Mouse (Mus musculus): ENCODE data around the gene Rnf34. TPM values are rescaled to one million over a fixed set of nuclear protein-coding genes. Genes with fewer than 3 reads are reported as not detected.

Rnf34 gene
- polyA plus RNA-seq, 1 experiment from 2014 or later, result 48.3 TPM

GRCm38 (mm10) chr5:122881313-122881712 lies 31.5 kb downstream of the Rnf34 start:
- no peaks in the 10 kb centered on the region for H3K27me3 ChIP-seq (ENCODE audit: control insufficient read depth, insufficient read depth, low read depth, low read length)
- no peaks in the 10 kb centered on the region for H3K9me3 ChIP-seq (replicated peaks; ENCODE audit: control insufficient read depth, low read length, poor library complexity, severe bottlenecking)
- no peaks in the 10 kb centered on the region for H3K4me1 ChIP-seq (ENCODE audit: control insufficient read depth, insufficient read depth, low read length)
- peaks cover 22% of the 10 kb centered on the region for H3K36me3 ChIP-seq (ENCODE audit: control insufficient read depth, insufficient read depth, low read length)
- no peak overlapping the region for H3K4me2 ChIP-seq (ENCODE audit: low read length)
- no peak overlapping the region for H3K4me3 ChIP-seq (ENCODE audit: low read depth, low read length)
- no peak overlapping the region for H3K9ac ChIP-seq (ENCODE audit: low read depth, low read length)
- H3K27ac ChIP-seq (ENCODE audit: low read length), result no peak overlapping the region
- WGBS, result 58% methylated on average over 5 of the region's 5 CpGs
- ATAC-seq, result peak; percentile 73; the same call in 1 of the 2 replicates

GRCm38 (mm10) chr5:122882256-122883050 lies 32.6 kb downstream of the Rnf34 start:
- H3K4me1 ChIP-seq (ENCODE audit: control insufficient read depth, insufficient read depth, low read length), result peaks cover 3% of the 10 kb centered on the region
- H3K9ac ChIP-seq (ENCODE audit: low read depth, low read length), result no peak overlapping the region
- H3K27me3 ChIP-seq (ENCODE audit: control insufficient read depth, insufficient read depth, low read depth, low read length), result no peaks in the 10 kb centered on the region
- no peak overlapping the region for H3K27ac ChIP-seq (ENCODE audit: low read length)
- no peaks in the 10 kb centered on the region for H3K9me3 ChIP-seq (replicated peaks; ENCODE audit: control insufficient read depth, low read length, poor library complexity, severe bottlenecking)
- peaks cover 19% of the 10 kb centered on the region for H3K36me3 ChIP-seq (ENCODE audit: control insufficient read depth, insufficient read depth, low read length)
- no peak for ATAC-seq
- 93% methylated on average over 18 of the region's 18 CpGs for WGBS
- H3K4me2 ChIP-seq (ENCODE audit: low read length), result no peak overlapping the region
- no peak overlapping the region for H3K4me3 ChIP-seq (ENCODE audit: low read depth, low read length)

- Histone ChIP-seq H3K9ac (ENCODE audit: low read depth, low read length) (no peak overlapping the region), H3K9me3 (replicated peaks; ENCODE audit: control insufficient read depth, low read length, poor library complexity, severe bottlenecking) (no peaks in the 10 kb centered on the region), H3K4me2 (ENCODE audit: low read length) (no peak overlapping the region), H3K36me3 (ENCODE audit: control insufficient read depth, insufficient read depth, low read length) (peaks cover 14% of the 10 kb centered on the region; the same call in 1 of the 2 replicates), H3K4me1 (ENCODE audit: control insufficient read depth, insufficient read depth, low read length) (peaks cover 3% of the 10 kb centered on the region), H3K4me3 (ENCODE audit: low read depth, low read length) (no peak overlapping the region), H3K27me3 (ENCODE audit: control insufficient read depth, insufficient read depth, low read depth, low read length) (no peaks in the 10 kb centered on the region), H3K27ac (ENCODE audit: low read length) (no peak overlapping the region)
- 89% methylated on average over 9 of the region's 9 CpGs for WGBS
- ATAC-seq, result no peak
Measured at GRCm38 (mm10) chr5:122883237-122883636, 33.4 kb downstream of the Rnf34 start.

GRCm38 (mm10) chr5:122883652-122884235 lies 33.9 kb downstream of the Rnf34 start:
- Histone ChIP-seq H3K4me1 (ENCODE audit: control insufficient read depth, insufficient read depth, low read length) (peaks cover 3% of the 10 kb centered on the region), H3K9ac (ENCODE audit: low read depth, low read length) (no peak overlapping the region), H3K27me3 (ENCODE audit: control insufficient read depth, insufficient read depth, low read depth, low read length) (no peaks in the 10 kb centered on the region), H3K4me2 (ENCODE audit: low read length) (no peak overlapping the region), H3K4me3 (ENCODE audit: low read depth, low read length) (no peak overlapping the region), H3K9me3 (replicated peaks; ENCODE audit: control insufficient read depth, low read length, poor library complexity, severe bottlenecking) (no peaks in the 10 kb centered on the region), H3K27ac (ENCODE audit: low read length) (no peak overlapping the region), H3K36me3 (ENCODE audit: control insufficient read depth, insufficient read depth, low read length) (peaks cover 14% of the 10 kb centered on the region; the same call in 1 of the 2 replicates)
- ATAC-seq, result no peak
- 59% methylated on average over 2 of the region's 2 CpGs for WGBS

- 95% methylated on average over 7 of the region's 7 CpGs for WGBS
- no peak overlapping the region for H3K9ac ChIP-seq (ENCODE audit: low read depth, low read length)
- ATAC-seq, result no peak
Measured at GRCm38 (mm10) chr5:122884594-122885348, 34.9 kb downstream of the Rnf34 start.

DNA sequence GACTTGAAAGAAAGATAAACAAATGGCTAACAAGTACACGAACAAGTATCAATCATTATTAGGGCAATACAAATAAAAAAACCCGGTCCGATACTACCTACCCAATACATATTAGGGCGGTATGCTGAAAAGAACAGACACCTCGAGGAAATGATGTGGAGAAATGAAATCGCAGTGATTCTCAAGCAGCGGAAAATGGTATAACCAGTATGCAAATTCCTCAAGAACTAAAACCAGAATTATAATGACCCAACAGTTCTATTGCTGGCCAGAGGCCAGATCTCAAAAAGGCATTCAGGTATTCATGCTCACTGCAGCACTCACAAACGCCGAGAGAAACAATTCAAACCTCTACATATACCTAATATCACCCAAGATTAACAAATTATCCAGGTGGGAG lies 37.2 kb downstream of the Rnf34 start:
- peaks cover 3% of the 10 kb centered on the region; the same call in 1 of the 2 replicates for H3K36me3 ChIP-seq (ENCODE audit: control insufficient read depth, insufficient read depth, low read length)
- peaks cover 3% of the 10 kb centered on the region for H3K4me1 ChIP-seq (ENCODE audit: control insufficient read depth, insufficient read depth, low read length)
- no peaks in the 10 kb centered on the region for H3K27me3 ChIP-seq (ENCODE audit: control insufficient read depth, insufficient read depth, low read depth, low read length)
- H3K4me3 ChIP-seq (ENCODE audit: low read depth, low read length), result no peak overlapping the region
- ATAC-seq, result no peak
- no peak overlapping the region for H3K4me2 ChIP-seq (ENCODE audit: low read length)
- WGBS, result 84% methylated on average over 9 of the region's 9 CpGs
- H3K9me3 ChIP-seq (replicated peaks; ENCODE audit: control insufficient read depth, low read length, poor library complexity, severe bottlenecking), result no peaks in the 10 kb centered on the region
- no peak overlapping the region for H3K27ac ChIP-seq (ENCODE audit: low read length)
- no peak overlapping the region for H3K9ac ChIP-seq (ENCODE audit: low read depth, low read length)

More at GRCm38 (mm10) chr5:122884594-122885348, 34.9 kb downstream of the Rnf34 start:
- H3K36me3 ChIP-seq (ENCODE audit: control insufficient read depth, insufficient read depth, low read length), result peaks cover 10% of the 10 kb centered on the region; the same call in 1 of the 2 replicates
- no peaks in the 10 kb centered on the region for H3K9me3 ChIP-seq (replicated peaks; ENCODE audit: control insufficient read depth, low read length, poor library complexity, severe bottlenecking)
- no peak overlapping the region for H3K4me2 ChIP-seq (ENCODE audit: low read length)
- peaks cover 3% of the 10 kb centered on the region for H3K4me1 ChIP-seq (ENCODE audit: control insufficient read depth, insufficient read depth, low read length)
- H3K27me3 ChIP-seq (ENCODE audit: control insufficient read depth, insufficient read depth, low read depth, low read length), result no peaks in the 10 kb centered on the region
- no peak overlapping the region for H3K27ac ChIP-seq (ENCODE audit: low read length)
- H3K4me3 ChIP-seq (ENCODE audit: low read depth, low read length), result no peak overlapping the region

GRCm38 (mm10) chr5:122887926-122888611 lies 38.2 kb downstream of the Rnf34 start:
- Histone ChIP-seq H3K9me3 (replicated peaks; ENCODE audit: control insufficient read depth, low read length, poor library complexity, severe bottlenecking) (no peaks in the 10 kb centered on the region), H3K27me3 (ENCODE audit: control insufficient read depth, insufficient read depth, low read depth, low read length) (no peaks in the 10 kb centered on the region), H3K36me3 (ENCODE audit: control insufficient read depth, insufficient read depth, low read length) (no peaks in the 10 kb centered on the region), H3K27ac (ENCODE audit: low read length) (no peak overlapping the region), H3K9ac (ENCODE audit: low read depth, low read length) (no peak overlapping the region), H3K4me1 (ENCODE audit: control insufficient read depth, insufficient read depth, low read length) (peaks cover 3% of the 10 kb centered on the region), H3K4me3 (ENCODE audit: low read depth, low read length) (no peak overlapping the region), H3K4me2 (ENCODE audit: low read length) (no peak overlapping the region)
- 87% methylated on average over 8 of the region's 8 CpGs for WGBS
- ATAC-seq, result no peak

DNA sequence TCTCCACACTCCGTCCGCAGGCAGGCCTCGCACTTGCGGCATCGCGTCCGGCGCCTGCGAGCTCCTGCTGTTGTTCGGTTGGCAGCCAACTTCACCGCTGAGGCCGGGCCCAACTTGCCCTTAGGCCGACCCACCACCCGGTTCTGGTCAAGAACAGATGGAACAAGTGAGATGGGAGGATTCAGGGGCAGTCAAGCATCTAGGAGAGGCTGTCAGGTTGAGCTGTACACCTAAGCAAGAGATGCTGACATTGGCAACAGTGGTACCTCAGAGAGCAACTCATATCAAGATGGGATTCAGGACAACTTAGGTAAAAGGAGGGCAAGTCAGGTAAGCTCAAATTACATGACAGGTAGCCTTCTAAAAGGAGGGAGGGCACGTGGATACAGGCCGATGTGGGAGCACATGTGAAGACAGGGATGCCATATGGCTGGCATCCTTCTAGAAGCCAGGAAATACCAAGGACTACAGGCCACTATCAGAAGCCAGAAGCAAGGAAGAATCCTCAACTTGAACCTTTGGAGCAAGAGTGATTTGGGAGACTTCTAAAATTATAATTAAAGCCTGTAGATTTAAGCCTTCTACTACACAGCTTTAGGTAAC lies 38.9 kb downstream of the Rnf34 start:
- Histone ChIP-seq H3K27ac (ENCODE audit: low read length) (no peak overlapping the region), H3K27me3 (ENCODE audit: control insufficient read depth, insufficient read depth, low read depth, low read length) (no peaks in the 10 kb centered on the region), H3K4me2 (ENCODE audit: low read length) (no peak overlapping the region), H3K36me3 (ENCODE audit: control insufficient read depth, insufficient read depth, low read length) (no peaks in the 10 kb centered on the region), H3K9me3 (replicated peaks; ENCODE audit: control insufficient read depth, low read length, poor library complexity, severe bottlenecking) (no peaks in the 10 kb centered on the region), H3K4me3 (ENCODE audit: low read depth, low read length) (no peak overlapping the region), H3K9ac (ENCODE audit: low read depth, low read length) (no peak overlapping the region), H3K4me1 (ENCODE audit: control insufficient read depth, insufficient read depth, low read length) (peaks cover 3% of the 10 kb centered on the region)
- ATAC-seq, result no peak
- 92% methylated on average over 16 of the region's 16 CpGs for WGBS

Measured in midbrain, embryonic 16.5 days (tissue).